ENCODE assay signal across 8 mouse cellular contexts in genomic region chr9:62362835-62363385, GRCm38 (mm10). TPM values are rescaled to one million over a fixed set of nuclear protein-coding genes. Genes with fewer than 3 reads are reported as not detected.
DNase-seq lines count a peak whose midpoint lies in the region; ATAC-seq and TF ChIP-seq lines count a peak whose summit lies in the region.

No protein-coding gene starts in this region.

- no peaks in the 10 kb centered on the region for H3K36me3 ChIP-seq in kidney, postnatal 0 days (ENCODE audit: insufficient read depth, low read length)
- H3K36me3 ChIP-seq in forebrain, embryonic 12.5 days (replicated peaks): 0 out of 2 replicates have a peak, but pooled peaks cover 10% of the 10 kb centered on the region
- peaks cover 23% of the 10 kb centered on the region for H3K36me3 ChIP-seq in limb, embryonic 12.5 days
- no peaks in the 10 kb centered on the region for H3K36me3 ChIP-seq in neural tube, embryonic 12.5 days
- H3K36me3 ChIP-seq in thymus, adult 2 months (ENCODE audit: control insufficient read depth, insufficient read depth, low read length): peaks cover 8% of the 10 kb centered on the region; the same call in 1 of the 2 replicates

- H3K9me3 ChIP-seq in kidney, postnatal 0 days (replicated peaks; ENCODE audit: low read length): no peaks in the 10 kb centered on the region
- no peaks in the 10 kb centered on the region for H3K9me3 ChIP-seq in forebrain, embryonic 12.5 days
- no peaks in the 10 kb centered on the region for H3K9me3 ChIP-seq in limb, embryonic 12.5 days
- no peaks in the 10 kb centered on the region for H3K9me3 ChIP-seq in neural tube, embryonic 12.5 days

- peak overlapping the region; percentile 35; the same call in 1 of the 2 replicates for H3K9ac ChIP-seq in kidney, postnatal 0 days (ENCODE audit: low read depth, low read length)
- H3K9ac ChIP-seq in forebrain, embryonic 12.5 days: peak overlapping the region; percentile 56; the same call in 1 of the 2 replicates
- peak overlapping the region; percentile 40; the same call in 1 of the 2 replicates for H3K9ac ChIP-seq in limb, embryonic 12.5 days (replicated peaks)
- 0 out of 2 replicates have a peak overlapping the region, but pooled peaks have one; percentile 48 for H3K9ac ChIP-seq in neural tube, embryonic 12.5 days

- no peak for ATAC-seq in kidney, postnatal 0 days (replicated peaks; ENCODE audit: low FRiP score, low read depth)
- ATAC-seq in forebrain, embryonic 12.5 days (ENCODE audit: low FRiP score): no peak
- no peak for ATAC-seq in limb, embryonic 12.5 days (ENCODE audit: insufficient number of reproducible peaks, insufficient read depth, low FRiP score, low TSS enrichment, low read depth)
- ATAC-seq in neural tube, embryonic 12.5 days (ENCODE audit: low FRiP score, low read depth): no peak

- H3K27ac ChIP-seq in kidney, postnatal 0 days: peak overlapping the region; percentile 63; the same call in 1 of the 2 replicates
- H3K27ac ChIP-seq in forebrain, embryonic 12.5 days: peak overlapping the region; percentile 88
- H3K27ac ChIP-seq in limb, embryonic 12.5 days: peak overlapping the region; percentile 73
- H3K27ac ChIP-seq in neural tube, embryonic 12.5 days: no peak overlapping the region
- no peak overlapping the region for H3K27ac ChIP-seq in thymus, adult 2 months (ENCODE audit: control insufficient read depth, insufficient read depth, low read length)

- no peak overlapping the region for H3K4me3 ChIP-seq in kidney, postnatal 0 days (replicated peaks; ENCODE audit: low read depth, low read length)
- peak overlapping the region; percentile 27; the same call in 1 of the 2 replicates for H3K4me3 ChIP-seq in forebrain, embryonic 12.5 days (replicated peaks)
- no peak overlapping the region for H3K4me3 ChIP-seq in limb, embryonic 12.5 days (replicated peaks)
- H3K4me3 ChIP-seq in neural tube, embryonic 12.5 days: no peak overlapping the region
- no peak overlapping the region for H3K4me3 ChIP-seq in thymus, adult 2 months (ENCODE audit: control insufficient read depth, insufficient read depth, low read length)

- no peak for TF ChIP-seq POLR2A in thymus, adult 2 months (IDR thresholded peaks at IDR 0.05; ENCODE audit: control insufficient read depth, extremely low read depth, insufficient read depth, low read length, poor library complexity)

- H3K4me1 ChIP-seq in kidney, postnatal 0 days (replicated peaks; ENCODE audit: insufficient read depth, low read length): peaks cover 61% of the 10 kb centered on the region
- peaks cover 85% of the 10 kb centered on the region for H3K4me1 ChIP-seq in forebrain, embryonic 12.5 days
- peaks cover 81% of the 10 kb centered on the region for H3K4me1 ChIP-seq in limb, embryonic 12.5 days (replicated peaks)
- H3K4me1 ChIP-seq in neural tube, embryonic 12.5 days: peaks cover 73% of the 10 kb centered on the region
- H3K4me1 ChIP-seq in thymus, adult 2 months (replicated peaks; ENCODE audit: control insufficient read depth, insufficient read depth, low read length): peaks cover 40% of the 10 kb centered on the region

- no peak for DNase-seq in kidney, postnatal 0 days (ENCODE audit: low spot score)
- no peak for DNase-seq in kidney, postnatal 4 days
- DNase-seq in thymus, adult 2 months: no peak
- no peak for DNase-seq in adrenal gland, postnatal 10 days
- no peak for DNase-seq in gastrocnemius, adult 18-20 months (ENCODE audit: low spot score)

- H3K27me3 ChIP-seq in kidney, postnatal 0 days (ENCODE audit: insufficient read depth, low read length): no peaks in the 10 kb centered on the region
- H3K27me3 ChIP-seq in forebrain, embryonic 12.5 days: no peaks in the 10 kb centered on the region
- no peaks in the 10 kb centered on the region for H3K27me3 ChIP-seq in limb, embryonic 12.5 days
- no peaks in the 10 kb centered on the region for H3K27me3 ChIP-seq in neural tube, embryonic 12.5 days (replicated peaks)
- no peaks in the 10 kb centered on the region for H3K27me3 ChIP-seq in thymus, adult 2 months (ENCODE audit: control insufficient read depth, insufficient read depth, low read length)

- WGBS in kidney, postnatal 0 days: 38% methylated on average over 11 of the region's 11 CpGs
- WGBS in forebrain, embryonic 12.5 days: 39% methylated on average over 11 of the region's 11 CpGs
- WGBS in limb, embryonic 12.5 days: 33% methylated on average over 11 of the region's 11 CpGs
- WGBS in neural tube, embryonic 12.5 days: 32% methylated on average over 11 of the region's 11 CpGs
- WGBS in thymus, adult 2 months: 80% methylated on average over 11 of the region's 11 CpGs

- TF ChIP-seq CTCF in kidney, postnatal 0 days (IDR thresholded peaks at IDR 0.05; ENCODE audit: low read depth): no peak
- TF ChIP-seq CTCF in thymus, adult 2 months (IDR thresholded peaks at IDR 0.05; ENCODE audit: borderline replicate concordance, control insufficient read depth, extremely low read depth, insufficient read depth, low read length, poor library complexity): no peak

- peak overlapping the region; percentile 49 for H3K4me2 ChIP-seq in kidney, postnatal 0 days (ENCODE audit: low read length)
- peak overlapping the region; percentile 56 for H3K4me2 ChIP-seq in forebrain, embryonic 12.5 days
- H3K4me2 ChIP-seq in limb, embryonic 12.5 days: peak overlapping the region; percentile 60
- H3K4me2 ChIP-seq in neural tube, embryonic 12.5 days (replicated peaks): peak overlapping the region; percentile 64

RNA-seq across cellular contexts. Expression of gene Anp32a, which starts 21.8 kb away (rescaled TPM):
- 139 and 166 TPM in 2 replicates for polyA plus RNA-seq in kidney, postnatal 0 days (2015; fragmentation: Nextera tagmentation; extraction: Ambion mirVana)
- 203 and 223 TPM in 2 replicates for polyA plus RNA-seq in forebrain, embryonic 12.5 days (2016; fragmentation: Nextera tagmentation; extraction: Ambion mirVana)
- polyA plus RNA-seq in limb, embryonic 12.5 days (2016; fragmentation: Nextera tagmentation; extraction: Ambion mirVana): 231 and 240 TPM in 2 replicates
- polyA plus RNA-seq in neural tube, embryonic 12.5 days (2016; fragmentation: Nextera tagmentation; extraction: Ambion mirVana): 149 and 186 TPM in 2 replicates
- 37.4 and 38.0 TPM in 2 replicates for polyA plus RNA-seq in thymus, adult 2 months (2012; rRNA removed)
- 100 to 1,000 TPM; 274 to 316 TPM for total RNA-seq in adrenal gland, postnatal 10 days (2021)
- total RNA-seq in gastrocnemius, adult 18-20 months (2021): 10 to 100 TPM; 66.9 to 86.5 TPM

Comparison
In these comparisons a context has a peak if more than half of its experiments do, and no peak if none do; other contexts are left out.
1. H3K27ac ChIP-seq: peak in kidney, postnatal 0 days (single experiment), forebrain, embryonic 12.5 days (single experiment) and limb, embryonic 12.5 days (single experiment); none in neural tube, embryonic 12.5 days (single experiment) and thymus, adult 2 months (single experiment).
2. Peak in every context shown above with its lines, with median percentiles within 50 percentile points of each other: H3K4me2 ChIP-seq and H3K9ac ChIP-seq.